Mouse (Mus musculus) kidney, postnatal 10 days (tissue): ENCODE measurements around the gene Tnfrsf11a.

ENCODE experiments used
- DNase-seq: peaks from one replicate; pipeline ENCODE4 v3.0.0; 2021; ENCODE audit warnings: mixed read lengths

Tnfrsf11a gene

DNA sequence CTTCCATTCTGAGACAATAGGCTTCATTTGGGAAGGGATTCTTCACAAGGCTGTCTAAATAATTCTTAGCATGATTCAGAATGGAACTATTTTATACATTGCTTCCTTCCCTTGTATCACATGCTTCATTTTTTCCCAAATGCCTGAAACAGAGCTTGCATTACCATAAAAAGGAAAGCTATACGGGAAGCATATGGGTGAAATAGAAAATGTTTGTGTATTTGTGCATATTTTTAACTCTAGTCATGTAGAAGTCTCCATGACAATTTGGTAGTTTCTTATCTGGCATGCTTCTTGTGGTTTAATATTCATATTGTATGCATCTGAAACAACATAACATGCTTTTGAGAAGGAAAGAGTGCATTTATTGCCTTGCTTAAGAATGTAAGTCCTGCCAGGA lies 52.3 kb downstream of the Tnfrsf11a start:
- DNase-seq = no peak

DNA sequence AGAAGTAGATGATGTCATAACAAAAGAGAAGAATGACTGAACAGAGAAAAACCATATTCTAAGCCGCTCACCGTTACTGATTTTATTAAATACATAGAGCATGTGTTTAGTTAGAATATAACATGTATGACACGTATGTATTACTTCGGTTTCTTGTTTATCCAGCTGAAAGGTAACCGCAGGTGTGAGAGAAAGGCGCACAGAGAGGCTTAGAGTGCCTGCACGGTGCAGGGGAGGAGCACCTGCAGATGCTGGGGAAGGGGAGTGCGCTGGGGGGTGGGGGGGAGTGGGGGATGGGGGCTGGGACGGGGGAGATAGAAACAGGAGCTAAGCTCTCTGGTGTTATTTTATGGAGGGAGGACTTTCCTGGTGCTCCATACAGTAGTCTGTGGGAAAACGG lies 62.4 kb downstream of the Tnfrsf11a start:
- no peak for DNase-seq

DNA sequence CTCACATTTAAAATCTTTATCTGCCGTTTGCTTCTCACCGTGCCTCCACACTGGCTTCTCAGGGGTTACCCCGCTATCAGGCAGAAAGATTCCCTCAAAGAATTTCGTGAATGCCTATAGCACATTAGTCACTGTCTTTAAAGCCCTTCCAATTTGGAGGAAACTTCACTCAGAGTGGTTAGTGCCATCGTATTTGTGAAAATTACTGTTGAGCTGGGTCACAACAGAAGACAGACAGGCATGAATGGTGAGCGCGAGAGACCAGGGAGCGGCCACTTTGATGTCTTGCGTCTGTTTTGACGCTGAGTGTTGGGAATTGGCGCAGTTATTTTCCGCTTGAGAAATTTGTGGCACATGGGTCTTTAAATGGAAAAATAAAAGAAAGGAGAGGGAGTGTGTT lies 62.9 kb downstream of the Tnfrsf11a start:
- DNase-seq = no peak

DNA sequence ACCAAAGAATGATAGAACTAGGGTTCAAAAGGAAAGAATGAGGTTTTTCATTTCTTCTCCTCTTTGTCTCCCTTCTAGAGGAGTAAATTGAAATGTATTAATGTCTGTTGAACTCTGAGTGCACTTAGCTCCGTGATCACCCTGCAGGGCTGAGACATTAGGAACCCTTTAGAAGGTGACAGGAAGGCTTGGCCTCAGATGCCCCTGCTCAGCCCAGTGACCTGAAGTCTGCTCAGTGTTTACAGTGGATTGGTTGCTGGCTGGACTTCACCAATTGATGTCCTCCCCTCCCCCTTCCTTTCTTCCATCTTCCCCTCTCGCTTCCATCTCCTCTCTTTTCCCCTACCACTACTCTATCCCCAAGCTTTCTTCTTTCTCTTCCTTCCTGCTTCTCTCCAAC lies 63.3 kb downstream of the Tnfrsf11a start:
- no peak for DNase-seq

DNA sequence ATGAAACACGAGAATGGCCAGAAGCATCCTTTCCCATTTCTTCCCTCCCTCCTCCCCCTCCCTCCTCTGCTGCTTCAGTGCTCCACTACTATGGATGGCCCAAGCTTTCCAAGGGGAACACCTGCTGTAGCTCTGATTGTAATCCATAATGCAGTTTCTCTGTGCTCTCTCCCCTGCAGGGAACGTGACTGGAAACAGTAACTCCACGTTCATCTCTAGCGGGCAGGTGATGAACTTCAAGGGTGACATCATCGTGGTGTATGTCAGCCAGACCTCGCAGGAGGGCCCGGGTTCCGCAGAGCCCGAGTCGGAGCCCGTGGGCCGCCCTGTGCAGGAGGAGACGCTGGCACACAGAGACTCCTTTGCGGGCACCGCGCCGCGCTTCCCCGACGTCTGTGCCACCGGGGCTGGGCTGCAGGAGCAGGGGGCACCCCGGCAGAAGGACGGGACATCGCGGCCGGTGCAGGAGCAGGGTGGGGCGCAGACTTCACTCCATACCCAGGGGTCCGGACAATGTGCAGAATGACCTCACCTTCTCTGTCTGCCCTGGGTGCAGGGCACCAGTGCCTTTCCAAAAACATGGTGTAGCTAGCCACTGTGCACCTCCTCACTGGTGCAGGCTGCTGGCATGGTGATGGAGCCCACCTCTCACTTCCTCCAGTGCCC lies 64.0 kb downstream of the Tnfrsf11a start:
- no peak for DNase-seq

DNA sequence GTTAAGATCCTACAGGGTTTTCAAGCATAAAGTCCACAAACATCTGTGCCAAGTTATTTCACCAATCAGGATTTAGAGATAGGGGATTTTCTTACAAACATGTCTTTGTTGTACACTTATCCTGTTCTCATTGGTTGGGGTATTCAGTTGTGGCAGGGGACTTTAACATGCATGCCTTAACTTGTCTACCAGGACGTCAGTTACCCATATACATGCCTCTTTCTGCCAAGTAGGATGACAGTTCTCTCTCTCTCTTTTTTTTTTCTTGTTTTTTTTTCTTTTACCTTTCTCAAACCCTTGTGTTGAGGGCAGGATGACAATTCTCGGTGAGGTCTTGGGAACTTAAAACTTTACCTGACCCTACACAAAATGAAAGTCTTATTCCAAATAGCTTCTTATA lies 65.9 kb downstream of the Tnfrsf11a start:
- DNase-seq = no peak

DNA sequence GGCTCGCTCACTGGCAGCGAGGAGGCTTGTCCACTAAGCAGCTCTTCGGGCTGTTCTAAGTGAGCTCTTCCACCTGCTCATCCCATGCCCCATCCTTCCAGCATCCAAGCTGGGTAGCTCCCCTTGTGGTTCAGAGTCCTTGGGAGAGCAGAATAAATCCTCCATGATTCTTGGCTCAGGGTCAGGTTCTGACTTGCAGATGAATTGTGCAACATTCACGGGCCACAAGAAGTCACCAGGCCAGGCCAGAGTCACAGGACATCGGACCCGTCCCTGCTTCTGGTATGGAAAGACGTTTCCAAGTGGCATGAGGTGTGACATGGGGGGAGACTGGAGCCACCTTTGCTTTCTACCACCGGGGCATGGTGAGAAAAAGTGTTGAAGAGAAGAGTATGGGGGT lies 68.3 kb downstream of the Tnfrsf11a start:
- DNase-seq = no peak

DNA sequence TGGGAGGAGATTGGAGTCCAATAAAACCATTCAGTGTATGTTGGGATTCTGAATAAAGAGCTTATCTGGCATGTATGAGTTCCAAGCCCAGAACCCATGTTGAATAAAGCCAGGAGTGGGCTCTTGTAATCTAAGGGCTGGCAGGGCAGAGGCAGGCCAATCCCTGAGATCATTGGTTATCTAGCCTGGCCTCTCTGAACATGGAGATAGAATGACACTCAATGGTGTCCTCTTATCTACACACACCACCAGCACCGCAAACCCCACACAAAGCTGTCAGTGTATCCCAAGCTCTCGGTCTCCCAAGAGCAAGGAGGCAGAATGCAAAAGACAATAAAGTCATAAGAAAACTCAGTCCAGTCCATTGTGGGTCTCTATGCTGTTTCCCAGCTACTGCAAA lies 70.8 kb downstream of the Tnfrsf11a start:
- DNase-seq = no peak

DNA sequence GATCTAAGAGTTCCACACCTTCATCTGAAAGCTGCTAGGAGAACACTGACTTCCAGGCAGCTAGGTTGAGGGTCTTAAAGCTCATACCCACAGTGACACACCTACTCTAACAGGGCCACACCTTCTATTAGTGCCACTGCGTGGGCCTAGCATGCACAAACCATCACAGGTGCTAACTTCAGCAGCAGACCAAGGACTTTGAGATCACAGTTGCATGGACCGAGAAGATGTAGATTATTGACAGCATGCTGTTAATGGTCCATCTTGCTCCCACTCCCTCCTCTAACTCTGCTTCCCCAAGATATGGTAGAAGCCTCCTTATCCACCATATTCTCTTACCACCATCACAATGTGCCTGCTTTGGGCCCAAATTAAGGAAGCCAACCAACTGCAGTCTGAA lies 79.2 kb downstream of the Tnfrsf11a start:
- no peak for DNase-seq

DNA sequence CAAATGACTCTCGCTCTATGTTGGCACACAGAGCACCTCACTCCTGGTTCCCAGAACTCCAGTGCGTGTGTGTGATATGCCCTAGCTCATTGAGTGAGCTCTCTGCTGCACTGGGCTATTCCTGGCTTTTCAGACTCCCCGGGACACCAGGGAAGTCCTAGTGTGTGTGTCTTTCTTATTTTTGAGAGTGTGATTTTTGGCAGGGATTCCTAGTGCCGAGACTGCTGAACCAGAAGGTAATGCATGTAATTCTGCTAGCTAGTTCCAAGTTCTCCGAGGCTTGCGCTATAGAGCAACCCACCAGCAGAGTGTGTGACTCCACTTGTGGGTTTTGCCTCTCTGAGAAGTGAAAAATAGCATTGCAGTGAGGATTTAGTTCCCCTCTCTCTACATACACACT lies 96.1 kb downstream of the Tnfrsf11a start:
- no peak for DNase-seq

DNA sequence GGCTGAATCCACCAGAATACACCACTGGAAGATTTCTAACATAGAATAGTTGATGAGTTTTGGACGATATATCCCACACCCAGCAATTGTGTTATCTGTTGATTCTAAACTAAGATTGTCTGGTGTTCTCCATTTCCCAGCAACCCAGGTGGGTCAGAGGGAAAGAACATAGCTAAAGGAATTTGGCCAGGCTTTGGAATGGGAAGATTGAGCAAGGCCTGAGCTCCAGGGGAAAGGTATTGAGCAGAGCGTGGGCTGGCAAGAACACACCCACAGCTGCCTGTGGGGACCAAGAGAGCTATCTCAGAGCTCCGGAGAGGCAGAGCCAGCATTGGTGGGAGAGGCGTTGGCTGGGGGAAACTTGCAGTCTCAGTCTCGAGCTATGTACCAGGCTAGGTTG lies 97.3 kb downstream of the Tnfrsf11a start:
- no peak for DNase-seq

DNA sequence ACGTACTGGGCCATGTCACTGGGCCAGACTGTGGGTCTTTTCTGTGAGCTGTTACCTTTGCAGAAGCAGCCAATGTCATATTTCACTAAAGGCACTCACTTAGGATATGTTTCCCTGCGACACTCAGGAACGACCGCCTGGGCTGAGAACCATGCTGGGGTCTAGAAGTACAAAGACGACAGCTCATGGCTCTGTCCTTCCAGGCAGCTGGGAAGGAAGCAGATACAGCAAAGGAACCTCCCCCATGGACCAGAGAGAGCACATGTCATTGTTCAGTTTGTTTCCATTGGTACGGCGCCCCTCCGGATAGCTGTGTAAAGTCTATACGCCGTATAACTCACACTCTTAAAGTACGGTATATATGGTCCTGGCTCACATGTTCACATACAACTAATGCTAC lies 97.9 kb downstream of the Tnfrsf11a start:
- no peak for DNase-seq

DNA sequence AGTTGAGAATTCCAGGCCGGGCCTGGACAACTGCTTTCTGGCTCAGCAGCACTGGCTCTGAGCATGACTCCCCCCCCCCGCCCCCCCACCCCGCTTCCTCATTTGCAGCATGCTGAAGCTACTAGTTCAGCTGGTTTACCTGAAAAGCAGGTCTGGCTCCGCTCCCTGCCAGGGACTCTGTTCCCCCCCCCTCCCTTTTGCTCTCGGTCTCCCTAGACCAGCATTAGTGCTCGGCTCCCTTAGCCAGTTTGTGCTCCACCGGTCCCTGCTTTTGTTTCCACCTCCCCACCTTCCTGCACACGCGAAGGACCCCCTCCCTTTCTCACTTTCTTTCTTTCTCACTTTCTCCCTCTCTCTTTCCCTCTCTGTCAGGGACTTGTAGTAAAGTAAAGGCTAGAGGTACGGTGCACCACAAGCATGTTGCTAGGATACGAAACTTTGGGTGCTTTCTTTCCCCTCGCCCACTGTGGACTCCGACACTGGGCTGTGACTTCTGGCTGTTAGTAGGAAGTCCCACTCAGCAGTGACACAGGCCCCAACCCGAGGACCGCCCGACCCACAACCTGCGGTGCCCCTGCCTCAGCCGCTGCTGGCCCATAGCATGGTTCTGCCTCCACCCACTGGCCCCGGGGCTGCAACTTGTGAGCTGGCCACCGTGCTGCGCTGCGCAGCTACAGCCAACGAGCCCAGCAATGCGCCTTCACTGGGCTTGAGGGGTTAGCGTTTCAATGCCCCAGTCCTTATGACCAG lies 100.2 kb downstream of the Tnfrsf11a start:
- peak; percentile 37 for DNase-seq

DNA sequence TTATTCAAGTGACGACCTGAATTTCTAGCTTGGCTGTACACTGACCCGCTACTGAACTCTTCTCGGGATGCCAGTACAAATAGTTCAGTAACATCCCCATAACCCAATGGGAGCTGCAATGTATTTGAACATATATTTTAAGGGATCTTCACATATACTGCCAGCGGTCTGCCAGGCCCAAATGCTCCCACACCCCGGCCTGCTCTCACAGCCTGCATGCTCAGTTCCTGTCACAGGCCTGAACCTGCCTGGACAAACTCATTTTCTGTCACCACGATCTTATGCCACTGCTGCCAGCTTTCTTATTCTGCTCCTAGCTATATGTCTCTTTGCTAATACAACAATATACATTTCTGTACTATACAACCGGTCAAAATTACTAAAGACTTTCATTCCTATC lies 100.9 kb downstream of the Tnfrsf11a start:
- no peak for DNase-seq

DNA sequence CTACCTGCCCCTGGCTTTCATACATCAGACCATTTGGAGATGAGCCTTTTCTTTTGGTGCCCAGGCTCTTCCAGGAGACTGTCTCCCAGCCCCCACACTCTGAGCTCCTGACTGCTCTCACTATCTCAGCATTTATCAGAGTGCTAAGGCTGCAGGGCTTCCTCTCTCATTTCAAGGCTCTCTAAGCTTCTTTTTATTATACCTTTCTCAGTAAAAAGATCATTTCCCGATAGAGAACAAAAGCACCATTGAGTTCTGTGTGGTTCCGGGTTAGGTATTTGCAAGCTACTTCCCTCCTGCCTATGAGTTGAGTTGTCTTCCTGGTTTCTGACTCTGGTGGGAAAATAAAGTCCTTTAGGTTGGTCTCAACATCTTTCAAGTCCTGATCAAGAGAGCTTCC lies 103.0 kb downstream of the Tnfrsf11a start:
- no peak for DNase-seq

DNA sequence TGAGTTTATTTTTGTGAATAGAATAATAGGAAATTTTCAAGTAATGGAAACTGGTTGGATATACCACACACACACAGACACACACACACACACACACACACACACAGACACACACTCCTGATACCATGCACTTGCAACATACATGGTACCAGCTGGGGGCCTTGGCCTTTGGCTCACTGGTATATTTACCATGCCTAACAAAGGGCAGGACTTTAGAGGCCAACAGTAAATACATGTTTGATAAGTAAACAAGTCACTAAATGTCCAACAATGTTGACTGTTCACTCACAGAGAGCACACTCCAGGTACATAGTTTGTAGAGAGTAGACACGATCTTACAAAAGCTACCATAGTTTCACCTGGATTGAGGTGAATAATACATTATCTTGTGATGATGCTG lies 104.6 kb downstream of the Tnfrsf11a start:
- no peak for DNase-seq

DNA sequence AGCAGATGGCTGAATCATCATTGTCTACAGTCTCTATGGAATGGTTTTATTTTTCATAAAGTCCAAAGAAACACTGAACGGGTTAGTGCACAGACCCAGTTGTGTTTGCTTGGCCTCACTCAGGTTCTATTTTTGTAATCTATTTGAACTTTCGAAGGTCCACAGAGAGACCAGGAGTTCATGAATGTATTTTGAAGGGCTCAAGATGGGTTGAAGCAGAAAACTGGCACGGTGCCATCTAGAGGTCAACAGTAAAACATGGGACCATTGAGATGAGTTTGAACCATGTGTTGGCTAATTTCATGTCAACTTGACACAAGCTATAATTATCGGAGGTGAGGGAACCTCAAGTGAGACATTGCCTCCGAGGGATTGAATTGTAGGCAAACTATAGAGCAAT lies 105.1 kb downstream of the Tnfrsf11a start:
- DNase-seq = no peak

DNA sequence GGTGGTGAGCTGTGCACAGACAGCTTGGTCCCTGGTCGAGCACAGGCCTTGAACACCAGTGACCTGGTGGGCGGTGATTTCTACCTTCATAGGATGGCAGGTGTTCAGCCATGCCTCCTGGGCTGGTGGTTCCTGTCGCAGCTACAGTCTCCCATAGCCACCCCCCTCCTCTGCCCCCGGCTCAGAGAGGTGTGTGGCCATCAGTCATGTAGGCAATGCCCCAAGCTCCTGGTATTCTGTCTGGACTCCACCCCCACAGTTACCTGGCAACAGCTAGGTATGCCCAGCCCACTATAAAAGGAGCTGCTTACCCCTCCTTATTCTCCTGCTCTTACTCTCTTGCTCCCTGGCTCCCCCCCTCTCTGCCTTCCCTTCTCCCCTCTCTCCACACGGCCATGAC lies 105.8 kb downstream of the Tnfrsf11a start:
- no peak for DNase-seq

DNA sequence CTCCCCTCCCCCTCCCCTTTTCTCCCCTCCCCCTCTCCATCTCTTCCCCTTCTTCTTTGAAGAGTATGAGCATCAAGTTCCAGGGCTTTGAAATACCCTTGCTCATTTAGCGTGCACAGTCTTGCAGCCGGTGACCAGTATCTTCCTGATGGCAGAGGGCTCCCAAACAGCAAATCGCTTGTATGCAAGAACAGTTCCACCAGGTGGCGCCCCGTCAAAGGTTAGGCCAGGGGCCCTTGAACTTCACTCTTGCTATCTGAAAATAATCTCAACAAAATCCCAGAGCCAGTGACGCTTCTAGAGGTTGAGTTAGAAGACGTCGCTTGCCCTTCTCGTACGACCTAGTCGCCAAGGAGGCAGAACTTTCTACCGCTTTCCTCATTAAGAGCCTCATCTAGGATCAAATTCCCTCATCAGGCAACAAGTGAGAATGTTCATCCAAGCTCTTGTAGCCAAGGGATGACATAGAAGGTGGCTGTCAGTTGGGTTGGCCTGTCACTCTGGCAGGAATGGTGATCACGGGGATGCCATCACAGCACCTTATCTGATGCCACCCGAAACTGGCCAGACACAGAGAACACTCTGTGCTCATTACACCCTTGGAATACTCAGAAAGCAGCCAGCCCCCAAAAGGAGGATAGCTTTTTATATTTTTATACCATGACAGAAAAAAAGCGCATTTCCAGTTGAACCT lies 110.7 kb downstream of the Tnfrsf11a start:
- peak; percentile 95 for DNase-seq

DNA sequence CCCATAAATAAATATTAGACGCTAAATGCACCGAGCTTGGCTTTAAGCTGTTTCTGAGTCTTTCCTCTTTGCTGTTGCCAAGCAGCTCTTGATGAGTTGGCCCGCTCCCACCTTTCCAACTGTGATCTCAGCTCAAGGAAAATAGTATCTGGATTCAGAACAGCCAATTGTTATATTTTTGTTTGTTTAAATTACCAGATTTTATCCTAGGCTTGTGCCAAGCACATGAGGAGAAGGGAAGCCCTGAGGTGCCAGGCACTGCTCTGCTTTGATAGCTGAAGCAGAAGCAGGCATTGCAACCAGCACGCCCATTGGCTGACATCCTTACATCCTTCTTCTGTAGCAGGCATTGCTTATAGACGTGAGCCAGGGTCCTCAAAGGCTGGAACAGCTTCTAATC lies 114.5 kb downstream of the Tnfrsf11a start:
- no peak for DNase-seq
